Mouse (Mus musculus): ENCODE data around the gene Sh2d1b1.

Sh2d1b1 gene

DNA sequence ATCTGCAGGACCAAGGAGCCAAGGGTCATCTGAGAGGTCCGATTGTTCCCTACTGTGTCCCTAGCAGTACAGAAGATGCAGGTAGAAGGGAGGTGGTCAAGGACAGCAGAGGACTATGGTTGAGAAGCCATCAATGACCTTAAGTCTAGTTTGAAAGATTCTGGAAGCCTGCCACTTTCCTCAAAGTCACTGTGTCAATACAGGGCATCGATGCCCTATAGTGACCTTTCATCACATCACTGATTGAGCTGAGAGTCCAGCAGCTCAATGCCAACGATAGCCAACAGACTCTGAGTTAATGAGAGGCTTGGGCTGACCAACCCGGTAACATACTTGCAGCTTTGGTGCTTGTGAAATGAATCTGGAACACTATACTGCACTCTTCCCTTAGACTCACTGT is 48.2 kb downstream of the Sh2d1b1 start:
- DNase-seq, result no peak

GRCm38 (mm10) chr1:170331926-170332325 is 54.8 kb downstream of the Sh2d1b1 start:
- no peak for DNase-seq

GRCm38 (mm10) chr1:170332775-170333174 is 55.7 kb downstream of the Sh2d1b1 start:
- no peak for DNase-seq
